Mouse (Mus musculus) erythroblast, embryonic 14.5 days (primary cell): ENCODE data around the gene St14.

Experiments
- GATA1 ChIP-seq: IDR thresholded peaks from 2 replicates; pipeline ENCODE4 v1.6.1; 2012; ENCODE audit warnings: low read length, inconsistent platforms, mixed read lengths
- TAL1 ChIP-seq: IDR thresholded peaks from 3 replicates; pipeline ENCODE4 v1.6.1; 2012; ENCODE audit warnings: low read length, inconsistent platforms, mixed read lengths

GRCm38 (mm10) chr9:31086085-31086753 lies 45.4 kb downstream of the St14 start:
- no peak for TF ChIP-seq TAL1
- no peak for TF ChIP-seq GATA1
